Mouse (Mus musculus): ENCODE data around the gene Nap1l5. TPM values are rescaled to one million over a fixed set of nuclear protein-coding genes. Genes with fewer than 3 reads are reported as not detected.
"Not testable (repeated sequence)": the region's sequence is repeated elsewhere in the genome, so short reads cannot be mapped to it uniquely, and the experiment has no call there.

Nap1l5 gene
- total RNA-seq, 2 experiments from 2014 or later = 0.52 to 0.92 TPM

- intact Hi-C loops (cut with DNase I) = no loop called here
- DNase-seq (ENCODE audit: low spot score) = no peak
Observed at GRCm38 (mm10) chr6:58912842-58913241, 6.0 kb upstream of the Nap1l5 start.

- DNase-seq (ENCODE audit: low spot score) = no peak
- intact Hi-C loops (cut with DNase I) = no loop called here
Observed at GRCm38 (mm10) chr6:58907791-58908190, 915 bp upstream of the Nap1l5 start.

- no peak for DNase-seq (ENCODE audit: low spot score)
- intact Hi-C loops (cut with DNase I) = no loop called here
Observed at GRCm38 (mm10) chr6:58907336-58907735, 460 bp upstream of the Nap1l5 start.

- intact Hi-C loops (cut with DNase I) = no loop called here
- no peak for DNase-seq (ENCODE audit: low spot score)
Observed at GRCm38 (mm10) chr6:58904551-58904950, 2.3 kb downstream of the Nap1l5 start.

- no peak for DNase-seq (ENCODE audit: low spot score)
- intact Hi-C loops (cut with DNase I) = no loop called here
Observed at GRCm38 (mm10) chr6:58903171-58903570, 3.7 kb downstream of the Nap1l5 start.

- intact Hi-C loops (cut with DNase I) = no loop called here
- no peak for DNase-seq (ENCODE audit: low spot score)
Observed at GRCm38 (mm10) chr6:58900536-58900935, 6.3 kb downstream of the Nap1l5 start.

- intact Hi-C loops (cut with DNase I) = no loop called here
- DNase-seq (ENCODE audit: low spot score) = no peak
Observed at GRCm38 (mm10) chr6:58899076-58899475, 7.8 kb downstream of the Nap1l5 start.

GRCm38 (mm10) chr6:58896648-58897047 is 10.2 kb downstream of the Nap1l5 start:
- intact Hi-C loops (cut with DNase I) = no loop called here
- DNase-seq (ENCODE audit: low spot score) = no peak

GRCm38 (mm10) chr6:58894994-58895393 is 11.9 kb downstream of the Nap1l5 start:
- intact Hi-C loops (cut with DNase I) = no loop called here
- DNase-seq (ENCODE audit: low spot score) = no peak

GRCm38 (mm10) chr6:58893307-58893706 is 13.6 kb downstream of the Nap1l5 start:
- intact Hi-C loops (cut with DNase I) = no loop called here
- DNase-seq (ENCODE audit: low spot score) = no peak

GRCm38 (mm10) chr6:58889917-58890316 is 17.0 kb downstream of the Nap1l5 start:
- intact Hi-C loops (cut with DNase I) = no loop called here
- no peak for DNase-seq (ENCODE audit: low spot score)

GRCm38 (mm10) chr6:58882271-58882670 is 24.6 kb downstream of the Nap1l5 start:
- intact Hi-C loops (cut with DNase I) = no loop called here
- no peak for DNase-seq (ENCODE audit: low spot score)

GRCm38 (mm10) chr6:58881363-58881762 is 25.5 kb downstream of the Nap1l5 start:
- intact Hi-C loops (cut with DNase I) = no loop called here
- DNase-seq (ENCODE audit: low spot score) = no peak

GRCm38 (mm10) chr6:58880861-58881260 is 26.0 kb downstream of the Nap1l5 start:
- no peak for DNase-seq (ENCODE audit: low spot score)
- intact Hi-C loops (cut with DNase I) = no loop called here

- no peak for DNase-seq (ENCODE audit: low spot score)
- intact Hi-C loops (cut with DNase I) = no loop called here
Observed at GRCm38 (mm10) chr6:58879987-58880386, 26.9 kb downstream of the Nap1l5 start.

GRCm38 (mm10) chr6:58879572-58879971 is 27.3 kb downstream of the Nap1l5 start:
- intact Hi-C loops (cut with DNase I) = no loop called here
- no peak for DNase-seq (ENCODE audit: low spot score)

- DNase-seq (ENCODE audit: low spot score); intact Hi-C loops (cut with DNase I): not testable (repeated sequence)
Observed at GRCm38 (mm10) chr6:58867858-58868257, 39.0 kb downstream of the Nap1l5 start.

- intact Hi-C loops (cut with DNase I) = no loop called here
- DNase-seq (ENCODE audit: low spot score) = no peak
Observed at GRCm38 (mm10) chr6:58863631-58864235, 43.1 kb downstream of the Nap1l5 start.

- intact Hi-C loops (cut with DNase I) = no loop called here
- DNase-seq (ENCODE audit: low spot score) = no peak
Observed at GRCm38 (mm10) chr6:58862446-58862993, 44.4 kb downstream of the Nap1l5 start.

GRCm38 (mm10) chr6:58859517-58859916 is 47.4 kb downstream of the Nap1l5 start:
- intact Hi-C loops (cut with DNase I) = no loop called here
- DNase-seq (ENCODE audit: low spot score) = no peak

- DNase-seq (ENCODE audit: low spot score) = no peak
- intact Hi-C loops (cut with DNase I) = no loop called here
Observed at GRCm38 (mm10) chr6:58856494-58856893, 50.4 kb downstream of the Nap1l5 start.

Data from heart, postnatal 25 days (tissue).